Mouse (Mus musculus): Measurements from ENCODE around the gene Nmnat2. TPM values are rescaled to one million over a fixed set of nuclear protein-coding genes. Genes with fewer than 3 reads are reported as not detected.

Nmnat2 gene
- total RNA-seq, 2 experiments from 2014 or later: 159 to 161 TPM

- DNase-seq (ENCODE audit: low spot score in 2 of 2): no peak
- intact Hi-C loops (cut with DNase I): loop anchor here (5.0 to 10.0 kb wide), 2 partner anchors 56 to 109 kb away; partner anchors contain the start of gene Smg7
These were observed 58.9 kb downstream of the Nmnat2 start for GRCm38 (mm10) chr1:153013541-153014288.

GRCm38 (mm10) chr1:153014431-153015186 lies 59.8 kb downstream of the Nmnat2 start:
- intact Hi-C loops (cut with DNase I): loop anchor here (5.0 to 10.0 kb wide), 2 partner anchors 57 to 110 kb away; partner anchors contain the start of gene Smg7
- DNase-seq (ENCODE audit: low spot score in 2 of 2): no peak

- no peak for DNase-seq (ENCODE audit: low spot score in 2 of 2)
- intact Hi-C loops (cut with DNase I): loop anchor here (10.0 kb wide), 1 partner anchor 112 kb away; the partner anchor contains the start of gene Smg7
These were observed 61.8 kb downstream of the Nmnat2 start for GRCm38 (mm10) chr1:153016465-153017163.

- intact Hi-C loops (cut with DNase I): loop anchor here (10.0 kb wide), 1 partner anchor 114 kb away; the partner anchor contains the start of gene Smg7
- DNase-seq (ENCODE audit: low spot score in 2 of 2): no peak
These were observed 64.3 kb downstream of the Nmnat2 start for GRCm38 (mm10) chr1:153019128-153019527.

GRCm38 (mm10) chr1:153019623-153020022 lies 64.8 kb downstream of the Nmnat2 start:
- intact Hi-C loops (cut with DNase I): loop anchor here (10.0 kb wide), 1 partner anchor 115 kb away; the partner anchor contains the start of gene Smg7
- no peak for DNase-seq (ENCODE audit: low spot score in 2 of 2)

GRCm38 (mm10) chr1:153021034-153021638 lies 66.3 kb downstream of the Nmnat2 start:
- DNase-seq (ENCODE audit: low spot score in 2 of 2): no peak
- intact Hi-C loops (cut with DNase I): no loop called here

- intact Hi-C loops (cut with DNase I): no loop called here
- no peak for DNase-seq (ENCODE audit: low spot score in 2 of 2)
These were observed 68.2 kb downstream of the Nmnat2 start for GRCm38 (mm10) chr1:153023018-153023417.

GRCm38 (mm10) chr1:153023875-153024274 lies 69.1 kb downstream of the Nmnat2 start:
- DNase-seq (ENCODE audit: low spot score in 2 of 2): no peak
- intact Hi-C loops (cut with DNase I): no loop called here

- DNase-seq (ENCODE audit: low spot score in 2 of 2): no peak
- intact Hi-C loops (cut with DNase I): no loop called here
These were observed 69.7 kb downstream of the Nmnat2 start for GRCm38 (mm10) chr1:153024453-153024852.

- no peak for DNase-seq (ENCODE audit: low spot score in 2 of 2)
These were observed 76.6 kb downstream of the Nmnat2 start for GRCm38 (mm10) chr1:153031345-153031744.

GRCm38 (mm10) chr1:153031954-153032353 lies 77.2 kb downstream of the Nmnat2 start:
- no peak for DNase-seq (ENCODE audit: low spot score in 2 of 2)
- intact Hi-C loops (cut with DNase I): no loop called here

More at GRCm38 (mm10) chr1:153031345-153031744, 76.6 kb downstream of the Nmnat2 start:
- intact Hi-C loops (cut with DNase I): no loop called here

- no peak for DNase-seq (ENCODE audit: low spot score in 2 of 2)
- intact Hi-C loops (cut with DNase I): no loop called here
These were observed 78.5 kb downstream of the Nmnat2 start for GRCm38 (mm10) chr1:153033145-153033908.

- no peak for DNase-seq (ENCODE audit: low spot score in 2 of 2)
- intact Hi-C loops (cut with DNase I): no loop called here
These were observed 79.3 kb downstream of the Nmnat2 start for GRCm38 (mm10) chr1:153034064-153034463.

GRCm38 (mm10) chr1:153035328-153035944 lies 80.6 kb downstream of the Nmnat2 start:
- intact Hi-C loops (cut with DNase I): loop anchor here (5.0 kb wide), 2 partner anchors 78 to 133 kb away; partner anchors contain the start of gene Smg7
- DNase-seq (ENCODE audit: low spot score in 2 of 2): peak; percentile 56 to 70

GRCm38 (mm10) chr1:153037353-153038345 lies 82.9 kb downstream of the Nmnat2 start:
- intact Hi-C loops (cut with DNase I): loop anchor here (5.0 kb wide), 2 partner anchors 80 to 135 kb away; partner anchors contain the start of gene Smg7
- DNase-seq (ENCODE audit: low spot score in 2 of 2): no peak

GRCm38 (mm10) chr1:153040091-153040490 lies 85.3 kb downstream of the Nmnat2 start:
- DNase-seq (ENCODE audit: low spot score in 2 of 2): no peak
- intact Hi-C loops (cut with DNase I): no loop called here

GRCm38 (mm10) chr1:153041046-153041445 lies 86.3 kb downstream of the Nmnat2 start:
- intact Hi-C loops (cut with DNase I): no loop called here

More at GRCm38 (mm10) chr1:153041046-153041445, 86.3 kb downstream of the Nmnat2 start:
- DNase-seq (ENCODE audit: low spot score in 2 of 2): no peak
